Mouse (Mus musculus) mouse embryonic stem cell (cell line): ENCODE measurements around the gene Ky.

ENCODE experiments used
- in situ Hi-C, 2 experiments: fragments of 300-500 bp; cut with MboI; formaldehyde crosslinking; loops; 1 replicate in 1 of 2; 3 replicates in 1 of 2; pipeline ENCODE4 v1.14.3; 2019 to 2020; ENCODE audit warnings: low sequenced_read_pairs in 2 of 2, low pct_unique_long_range_greater_than_20kb in 1 of 2, mixed read lengths in 1 of 2; ENCODE audit not compliant: unreplicated experiment in 1 of 2

Ky gene

DNA sequence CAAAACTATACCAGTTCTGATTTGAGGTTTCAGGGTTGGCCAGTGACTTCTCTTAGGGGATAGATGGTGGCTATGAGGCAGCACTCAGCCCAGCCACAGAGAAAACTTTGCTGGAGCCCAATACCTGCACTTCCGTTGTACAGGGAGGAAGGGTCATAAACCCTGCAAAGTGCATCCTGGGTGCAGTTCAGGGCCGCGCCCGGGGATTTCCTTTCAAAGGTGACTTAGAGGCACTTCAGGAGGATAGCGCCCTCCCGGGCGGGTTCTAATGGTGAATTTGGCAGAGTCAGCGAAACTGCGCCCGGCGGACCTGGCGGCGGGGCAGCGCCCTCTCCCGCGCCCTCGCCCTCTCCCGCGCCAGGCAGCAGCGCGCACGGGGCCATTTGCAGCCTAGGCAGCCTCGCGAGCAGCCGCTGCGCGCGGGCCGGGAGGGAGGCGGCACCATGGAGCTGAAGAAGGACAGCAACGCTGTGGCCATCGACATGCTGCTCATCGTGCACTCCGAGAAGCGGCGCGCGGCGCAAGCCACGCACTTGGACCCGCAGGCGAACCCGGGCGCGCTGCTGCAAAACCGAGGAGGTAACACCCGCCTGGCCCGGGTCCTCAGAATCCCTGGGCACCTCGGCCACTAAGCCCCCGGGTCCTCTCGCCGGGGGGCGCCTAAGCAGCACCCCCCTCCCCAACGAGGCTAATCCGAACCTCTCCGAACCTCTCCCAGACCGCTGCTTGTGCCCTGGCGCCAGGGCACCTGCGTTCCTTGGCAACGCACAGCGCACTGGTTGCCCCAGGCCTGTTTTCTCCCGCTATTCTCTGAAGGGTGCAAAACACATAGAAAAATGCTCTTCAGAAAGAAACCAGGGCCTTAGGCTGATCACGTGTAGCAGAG lies at the start of gene Ky:
TSS of gene Ky (plus strand) at position 51 of the 886 bp plus-strand sequence.
- in situ Hi-C loops: no loop called here

GRCm38 (mm10) chr9:102462251-102462650 lies 43.3 kb upstream of the Ky start:
- in situ Hi-C loops: no loop called here

GRCm38 (mm10) chr9:102465044-102465443 lies 40.5 kb upstream of the Ky start:
- in situ Hi-C loops: no loop called here

GRCm38 (mm10) chr9:102465726-102466125 lies 39.8 kb upstream of the Ky start:
- in situ Hi-C loops: no loop called here

GRCm38 (mm10) chr9:102470076-102470819 lies 35.3 kb upstream of the Ky start:
- in situ Hi-C loops: no loop called here

DNA sequence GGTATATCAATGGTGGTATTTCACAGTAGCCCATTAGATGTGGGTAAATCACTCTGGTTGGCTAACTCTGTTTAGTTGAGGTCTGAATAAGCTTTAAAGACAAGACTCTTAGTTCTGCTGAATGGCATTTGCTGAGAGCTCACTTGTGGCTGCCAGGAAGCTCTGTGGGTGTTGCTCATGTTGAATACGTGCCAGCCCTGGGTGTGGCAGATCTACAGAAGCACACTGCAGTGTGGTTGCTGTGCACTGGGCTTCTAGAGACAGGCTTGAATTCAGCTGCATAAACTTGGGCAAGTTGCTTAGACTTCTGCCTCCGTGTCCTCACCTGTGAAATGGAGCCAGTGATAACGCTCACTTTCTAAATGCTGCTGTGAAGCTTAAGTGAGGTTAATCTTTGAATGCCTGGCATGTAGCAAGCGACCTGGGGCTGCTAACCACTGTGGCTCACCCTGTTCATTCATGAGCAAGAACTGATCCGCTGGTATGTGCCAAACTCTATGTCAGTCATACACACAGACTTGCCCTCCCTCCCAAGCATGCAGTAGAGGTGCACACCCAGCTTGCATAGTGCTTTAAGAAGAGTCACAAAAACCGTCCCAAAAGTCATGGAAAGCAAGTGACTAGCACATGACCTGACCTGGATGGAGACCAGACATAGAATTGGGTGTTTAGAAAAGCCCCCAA lies 27.6 kb upstream of the Ky start:
- in situ Hi-C loops: no loop called here

- in situ Hi-C loops: no loop called here
Measured at GRCm38 (mm10) chr9:102478451-102478835, 27.1 kb upstream of the Ky start.

GRCm38 (mm10) chr9:102479022-102479421 lies 26.5 kb upstream of the Ky start:
- in situ Hi-C loops: no loop called here

DNA sequence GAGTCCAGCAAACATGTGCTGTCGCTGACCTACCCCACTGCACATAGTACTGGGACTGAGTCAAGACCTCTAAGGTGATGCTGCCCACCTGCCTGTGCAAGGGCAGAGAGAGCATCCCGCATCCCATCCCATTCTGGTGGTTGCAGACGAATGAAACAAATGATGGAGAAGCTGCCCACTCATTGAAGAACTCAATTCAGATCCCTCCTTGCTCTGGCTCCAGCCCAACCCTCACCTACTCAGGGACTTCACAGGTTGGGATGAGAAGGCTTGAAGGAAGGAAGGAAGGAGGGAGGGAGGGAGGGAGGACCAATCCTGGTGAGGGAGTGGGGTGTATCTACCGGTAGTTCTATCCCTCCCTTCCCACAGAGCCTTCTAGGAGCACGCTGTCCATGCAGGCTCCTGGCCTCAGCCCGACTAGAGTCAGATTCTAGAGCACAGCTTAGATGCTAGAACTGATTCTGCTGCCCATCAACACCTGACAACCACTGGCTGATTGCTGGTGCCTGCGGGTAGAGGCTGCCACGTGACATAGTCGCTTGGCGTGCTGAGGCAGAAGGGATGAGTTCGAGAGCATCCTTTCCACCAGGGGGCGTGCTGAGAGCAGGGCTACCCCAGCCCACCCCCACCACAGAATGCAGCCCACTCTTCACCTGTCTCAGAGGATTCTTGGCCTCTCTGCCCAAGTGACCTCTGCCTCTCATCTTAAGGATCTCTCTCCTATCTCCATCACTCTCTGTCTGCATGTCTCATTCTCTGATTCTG lies 13.3 kb upstream of the Ky start:
- in situ Hi-C loops: no loop called here

DNA sequence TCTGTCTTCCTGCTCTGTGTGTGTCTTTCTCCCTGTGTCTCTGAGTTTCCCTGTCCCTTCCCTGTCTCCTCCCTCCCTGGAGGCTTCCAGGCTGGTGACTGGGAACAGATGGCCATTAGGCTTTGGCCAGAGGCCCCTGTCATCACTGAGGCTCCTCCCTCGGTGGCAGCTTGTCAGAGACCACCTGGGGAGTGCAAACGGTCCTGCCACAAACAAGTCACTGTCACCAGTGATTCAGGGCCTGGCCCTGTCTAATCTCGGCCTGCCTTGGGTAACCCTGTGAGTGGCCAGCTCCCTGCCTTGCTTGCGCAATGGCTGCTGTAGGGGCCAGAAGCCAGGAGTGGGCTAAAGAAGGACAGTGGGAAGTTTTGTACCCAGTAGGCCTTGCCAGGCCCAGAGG lies 12.5 kb upstream of the Ky start:
- in situ Hi-C loops: no loop called here

GRCm38 (mm10) chr9:102493916-102494315 lies 11.6 kb upstream of the Ky start:
- in situ Hi-C loops: no loop called here

- in situ Hi-C loops: no loop called here
Measured at GRCm38 (mm10) chr9:102494454-102494853, 11.1 kb upstream of the Ky start.

- in situ Hi-C loops: no loop called here
Measured at GRCm38 (mm10) chr9:102495266-102495665, 10.3 kb upstream of the Ky start.

DNA sequence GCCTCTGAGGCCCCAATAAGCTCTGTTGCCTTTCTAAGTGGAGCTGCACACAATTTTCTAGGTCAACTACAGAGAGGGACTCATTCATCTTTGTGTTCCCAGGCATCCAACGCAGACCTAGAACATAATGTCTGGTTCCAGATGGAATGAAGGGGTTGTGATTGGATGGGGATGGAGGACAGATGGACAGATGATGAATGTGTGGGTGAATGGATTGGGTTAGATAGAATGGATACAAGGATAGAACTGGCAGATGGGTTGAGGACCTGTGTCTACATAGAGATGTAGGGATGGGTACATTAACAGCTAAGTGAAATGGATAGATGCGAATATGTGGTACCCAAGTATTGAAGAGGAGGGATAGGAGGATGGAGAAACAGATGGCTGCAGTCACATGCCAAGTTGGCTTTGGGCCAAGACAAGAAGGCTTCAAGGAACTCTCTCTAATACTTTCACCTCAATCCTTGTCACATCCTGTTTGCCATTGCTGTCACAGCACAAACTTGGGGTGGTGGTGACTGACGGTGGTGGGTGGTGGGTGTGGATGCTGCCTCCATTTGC lies 9.0 kb upstream of the Ky start:
- in situ Hi-C loops: no loop called here

DNA sequence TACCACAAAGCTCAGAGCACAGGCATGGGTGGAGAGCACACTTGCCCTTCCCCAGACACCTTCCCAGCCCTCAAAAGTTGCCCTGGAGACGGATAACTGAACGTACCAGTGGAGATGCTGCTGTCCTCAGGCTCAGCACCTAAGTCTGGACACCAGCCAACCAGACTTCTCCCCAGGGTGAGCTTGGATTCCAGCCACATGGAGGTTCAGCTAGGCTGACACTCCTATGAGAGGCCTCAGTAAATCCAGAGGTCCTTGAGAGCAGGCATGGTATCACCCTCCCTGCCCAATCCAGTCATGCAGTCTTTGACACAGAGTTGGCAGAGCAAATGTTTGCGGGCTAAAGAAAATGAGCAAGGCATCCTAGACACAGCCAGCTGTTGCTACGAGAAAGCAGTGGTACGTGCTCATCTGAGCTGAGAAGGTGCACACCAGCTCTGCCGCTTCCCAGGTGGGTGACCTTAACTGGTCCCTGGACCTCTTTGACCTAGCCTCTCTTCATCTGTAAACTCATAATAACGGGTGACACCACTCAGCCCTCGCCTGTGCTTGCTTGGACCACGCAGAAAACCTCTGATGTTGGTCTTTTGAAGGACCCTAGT lies 8.4 kb upstream of the Ky start:
- in situ Hi-C loops: no loop called here

DNA sequence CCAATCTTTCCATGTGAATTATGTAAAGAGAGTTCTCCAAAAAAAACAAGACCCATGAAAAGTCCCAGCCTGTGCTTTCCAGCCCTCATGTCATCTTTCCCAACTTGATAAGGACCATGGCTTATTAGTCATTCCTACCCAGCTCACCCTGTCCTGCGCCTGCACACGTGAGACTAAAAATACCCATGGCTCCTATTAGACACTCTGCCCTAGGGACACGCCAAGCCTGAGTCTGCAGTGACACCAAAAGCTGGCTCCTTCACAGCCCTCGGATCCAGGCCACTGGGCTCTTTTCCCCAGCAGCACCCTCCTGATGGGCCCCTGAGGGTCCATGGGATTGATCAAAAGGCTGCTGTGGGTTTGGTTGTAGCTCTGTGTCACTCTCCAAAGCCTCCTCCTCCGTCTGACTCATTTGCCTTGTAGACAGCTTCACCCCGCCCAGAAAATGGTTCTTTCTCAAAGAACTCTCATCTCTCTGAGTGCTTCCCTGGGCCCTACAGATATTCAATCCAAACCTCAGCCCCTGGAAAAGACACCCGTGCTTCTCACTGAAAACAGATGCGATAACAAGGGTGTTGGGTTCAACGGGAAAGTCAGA lies 7.6 kb upstream of the Ky start:
- in situ Hi-C loops: no loop called here

- in situ Hi-C loops: no loop called here
Measured at GRCm38 (mm10) chr9:102498701-102499100, 6.8 kb upstream of the Ky start.

DNA sequence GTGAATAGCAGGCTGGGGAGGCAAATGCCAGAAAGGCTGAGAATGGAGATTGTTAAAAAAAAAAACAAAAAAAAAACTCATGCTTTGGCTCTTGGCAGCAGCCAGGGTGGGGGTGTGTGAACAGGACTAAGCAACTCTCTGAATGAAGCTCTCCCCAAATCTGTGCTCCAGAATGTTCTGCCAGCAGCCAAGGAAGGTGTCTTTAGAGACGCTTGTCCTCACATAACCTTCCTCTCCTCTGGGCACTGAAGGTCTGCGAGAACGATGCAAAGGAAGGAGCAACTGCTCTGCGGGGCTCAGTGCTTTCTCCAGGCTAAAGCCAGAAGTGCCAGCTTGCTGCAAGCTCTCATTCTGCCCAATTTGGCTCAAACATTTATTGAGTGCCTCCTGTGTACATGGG lies 6.3 kb upstream of the Ky start:
- in situ Hi-C loops: no loop called here
